8 mouse cellular contexts compared by ENCODE assay signal in genomic region chr2:35906174-35906798, GRCm38 (mm10).
DNase-seq lines count a peak whose midpoint lies in the region; ATAC-seq lines count a peak whose summit lies in the region.

No protein-coding gene starts in this region.

- peak; percentile 69 for DNase-seq in CD4-positive, CD25-positive, alpha-beta regulatory T cell, adult 2 months (ENCODE audit: low read depth, low spot score)
- peak; percentile 83 for DNase-seq in embryo, embryonic 10 days (ENCODE audit: low spot score)
- peak; percentile 37 for DNase-seq in gastrocnemius, postnatal 10 days
- peak; percentile 84 for DNase-seq in hindlimb bud, embryonic 11.5 days (ENCODE audit: extremely low spot score, low read depth, low spot score)
- peak; percentile 70 for DNase-seq in left cerebral cortex, adult 11 months (ENCODE audit: low spot score)
- peak; percentile 40 to 59 for DNase-seq in right cerebral cortex, postnatal 36 days (ENCODE audit: low spot score in 2 of 2)

- ATAC-seq in CD4-positive, CD25-positive, alpha-beta regulatory T cell, adult 4 months: no peak
- ATAC-seq in megakaryocyte progenitor cell, adult 5-6 weeks (replicated peaks; ENCODE audit: poor library complexity): peak; percentile 88
